Mouse (Mus musculus): ENCODE measurements around the gene Fut2.

Fut2 gene

GRCm38 (mm10) chr7:45666161-45666560, at the start of gene Fut2:
TSS of gene Fut2 (minus strand) at chr7:45666394.
- CTCF ChIA-PET: interaction anchor here (0.9 kb wide), 1 partner anchor 15 kb away, joined by 3 read pairs; no protein-coding TSS in a partner anchor

- CTCF ChIA-PET: interaction anchor here (0.7 kb wide), 1 partner anchor 204 kb away, joined by 3 read pairs; no protein-coding TSS in a partner anchor
Observed at GRCm38 (mm10) chr7:45715090-45715708, 49.0 kb upstream of the Fut2 start, which contains the start of gene Rpl18. TSS of gene Rpl18 (plus strand) at chr7:45715457.

DNA sequence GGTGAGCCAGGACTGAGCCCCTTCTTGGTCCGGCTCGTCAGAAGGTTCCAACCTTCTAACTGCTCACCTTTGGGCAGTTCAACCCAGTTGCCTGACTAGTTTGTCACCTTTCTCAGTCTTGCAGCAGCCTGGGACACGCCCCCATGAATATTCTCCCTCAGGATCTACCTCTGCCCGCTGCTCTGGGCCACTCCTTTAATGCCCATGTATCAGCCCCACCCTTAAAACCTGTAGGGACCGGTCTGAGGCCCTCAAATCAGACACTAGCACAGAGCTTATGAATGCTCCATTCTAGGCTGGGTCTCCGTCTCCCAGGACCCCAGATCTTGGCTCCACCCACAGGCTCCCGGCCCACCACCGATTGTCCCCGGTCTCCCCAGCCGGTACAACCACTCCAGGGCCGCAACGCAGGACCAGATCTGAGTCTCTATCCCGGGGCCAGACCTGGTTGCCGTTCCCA, 48.5 kb upstream of the Fut2 start:
- CTCF ChIA-PET: interaction anchor here (0.7 to 0.9 kb wide), 2 partner anchors 9 to 204 kb away, joined by 3 read pairs; partner anchors contain the start of gene Dbp

- CTCF ChIA-PET: interaction anchor here (0.9 kb wide), 1 partner anchor 9 kb away, joined by 3 read pairs; the partner anchor contains the start of gene Dbp
Observed at GRCm38 (mm10) chr7:45713881-45714520, 47.8 kb upstream of the Fut2 start.

DNA sequence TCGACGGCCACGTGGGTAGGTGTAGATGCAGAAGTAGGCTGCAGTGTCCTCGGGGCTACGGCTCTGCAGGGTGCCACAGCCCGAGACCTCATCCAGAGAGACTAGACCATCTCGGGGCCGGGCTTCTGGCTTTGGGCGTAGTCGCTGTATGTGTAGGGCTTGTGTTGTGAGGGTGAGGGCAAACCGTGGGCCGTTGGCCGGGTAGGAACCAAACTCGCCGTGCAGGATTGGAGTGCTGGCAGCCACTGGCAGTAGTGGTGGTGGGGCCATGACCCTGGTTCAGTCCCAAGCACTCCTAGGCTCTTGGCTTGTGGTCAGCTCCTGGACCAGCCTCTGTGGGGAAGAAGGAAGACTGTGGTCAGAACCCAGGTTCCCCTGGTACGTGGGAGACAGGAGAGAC, 47.2 kb upstream of the Fut2 start:
- CTCF ChIA-PET: no interaction called here

DNA sequence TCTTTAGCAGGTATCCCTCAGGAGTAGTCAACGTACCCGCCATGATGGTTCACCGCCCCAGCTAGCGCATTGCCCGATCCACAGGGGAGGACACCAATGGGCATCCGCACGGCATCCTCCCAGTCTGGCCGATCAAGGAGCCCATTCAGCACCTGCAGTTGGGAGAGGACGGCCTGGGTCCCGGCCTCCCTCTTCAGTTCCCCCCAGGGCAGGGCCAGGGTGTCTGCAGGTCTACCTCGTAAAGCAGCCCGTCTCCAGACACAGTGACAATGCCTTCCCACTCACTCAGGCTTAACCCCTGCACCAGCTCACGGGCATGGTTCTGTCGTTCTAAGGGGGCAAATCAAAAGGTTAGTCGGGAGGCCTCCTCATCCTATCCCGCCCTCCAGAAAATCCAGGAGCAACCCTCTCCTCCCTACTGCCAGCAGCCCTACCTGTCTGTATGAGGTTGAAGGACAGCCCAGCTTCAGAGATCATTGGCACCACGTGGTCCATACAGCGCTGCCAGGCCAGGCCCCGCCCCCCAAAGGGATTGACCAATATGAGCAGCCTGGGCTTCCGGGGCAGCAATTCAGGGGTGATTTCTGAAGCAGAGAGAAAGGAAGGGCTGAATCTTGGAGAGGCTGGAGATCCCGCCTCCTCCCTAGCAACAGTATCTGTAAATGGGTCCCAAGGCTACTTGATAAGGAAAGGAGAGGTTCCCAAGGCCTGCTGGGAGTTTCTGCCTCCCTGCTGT, 46.0 kb upstream of the Fut2 start:
- CTCF ChIA-PET: interaction anchor here (0.6 kb wide), 1 partner anchor 64 kb away, joined by 6 read pairs; no protein-coding TSS in a partner anchor

- CTCF ChIA-PET: no interaction called here
Observed at GRCm38 (mm10) chr7:45711316-45712021, 45.3 kb upstream of the Fut2 start.

GRCm38 (mm10) chr7:45710477-45711191, 44.4 kb upstream of the Fut2 start:
- CTCF ChIA-PET: no interaction called here

GRCm38 (mm10) chr7:45709677-45710355, 43.6 kb upstream of the Fut2 start:
- CTCF ChIA-PET: no interaction called here

DNA sequence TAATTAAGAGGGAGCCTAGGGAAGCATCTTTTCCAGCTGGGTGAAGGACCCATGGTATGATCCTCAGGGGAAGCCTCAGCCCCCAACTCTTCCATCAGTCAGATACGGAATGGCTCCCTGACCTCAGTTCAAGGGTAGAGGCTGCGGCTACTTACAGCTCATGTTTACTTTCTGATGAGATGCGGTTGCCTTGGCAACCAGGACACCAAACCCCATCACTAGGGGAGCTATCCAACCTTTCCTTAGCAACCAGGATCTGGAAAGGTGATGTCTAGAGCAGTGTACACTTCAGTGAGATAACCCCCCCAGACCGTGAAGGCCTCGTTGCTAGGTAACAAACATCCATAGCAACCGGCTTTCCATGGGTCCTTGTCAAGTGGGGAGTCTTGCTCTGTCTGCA, 42.8 kb upstream of the Fut2 start:
- CTCF ChIA-PET: interaction anchor here (1.0 to 1.8 kb wide), 2 partner anchors 8 to 26 kb away, joined by 3 to 8 read pairs; partner anchors contain the start of gene Sphk2

GRCm38 (mm10) chr7:45708221-45708761, 42.1 kb upstream of the Fut2 start:
- CTCF ChIA-PET: interaction anchor here (0.6 to 1.8 kb wide), 4 partner anchors 9 to 115 kb away, joined by 3 to 8 read pairs (median 7); partner anchors contain the start of gene Sphk2

DNA sequence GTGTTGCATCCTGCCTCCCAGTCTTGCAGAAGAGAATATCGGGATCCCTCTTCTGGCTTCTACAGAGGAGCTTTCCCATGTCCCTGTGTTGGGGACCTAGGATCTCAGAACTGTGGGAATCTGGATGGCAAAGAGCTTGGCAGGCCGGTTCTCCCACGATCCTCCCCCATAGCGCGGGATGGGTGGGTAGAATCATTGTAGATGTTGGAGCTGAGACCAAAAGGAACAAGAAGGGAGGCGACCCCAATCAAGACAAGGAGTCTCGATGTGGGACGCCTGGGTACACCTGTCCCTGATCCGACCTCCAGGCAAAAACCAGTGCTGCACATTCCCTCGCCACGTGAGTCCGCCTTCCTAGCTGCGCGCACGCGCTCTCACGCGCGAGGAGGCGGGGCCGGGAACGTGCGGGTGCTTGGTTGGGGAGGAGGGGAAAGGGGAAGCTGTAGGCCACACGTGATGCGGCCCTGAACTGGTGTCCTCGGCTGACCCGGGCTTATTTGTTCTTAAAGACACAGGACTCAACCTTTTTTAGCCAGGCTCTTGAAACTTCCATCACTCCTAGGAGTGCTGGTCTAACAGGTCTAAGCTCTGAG, 41.3 kb upstream of the Fut2 start:
- CTCF ChIA-PET: interaction anchor here (0.6 to 1.8 kb wide), 2 partner anchors 10 to 114 kb away, joined by 6 to 8 read pairs; partner anchors contain the start of gene Sphk2

- CTCF ChIA-PET: no interaction called here
Observed at GRCm38 (mm10) chr7:45706721-45707241, 40.6 kb upstream of the Fut2 start.

DNA sequence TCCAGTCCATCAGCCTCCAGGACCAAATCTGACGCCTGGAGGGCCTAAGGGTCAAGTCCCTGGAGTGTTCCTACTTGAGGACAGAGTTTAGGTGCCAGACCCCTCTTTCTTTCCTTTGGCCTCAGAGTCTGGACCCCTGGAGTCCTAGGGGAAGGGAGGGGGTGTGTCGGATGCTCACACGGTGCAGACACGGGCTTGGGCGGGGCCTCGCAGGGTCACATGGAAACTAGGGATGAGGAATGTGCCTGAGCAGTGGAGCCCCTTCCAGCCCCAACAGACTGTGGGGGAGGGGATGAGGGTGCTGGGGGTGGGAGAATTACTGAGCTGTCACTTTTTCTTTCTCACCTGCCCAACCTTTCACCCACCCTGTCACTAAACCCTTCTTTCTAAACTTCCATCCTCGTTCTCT, 39.7 kb upstream of the Fut2 start:
- CTCF ChIA-PET: interaction anchor here (1.1 kb wide), 1 partner anchor 8 kb away, joined by 3 read pairs; no protein-coding TSS in a partner anchor

- CTCF ChIA-PET: interaction anchor here (1.1 kb wide), 1 partner anchor 9 kb away, joined by 3 read pairs; no protein-coding TSS in a partner anchor
Observed at GRCm38 (mm10) chr7:45705443-45705864, 39.3 kb upstream of the Fut2 start.

DNA sequence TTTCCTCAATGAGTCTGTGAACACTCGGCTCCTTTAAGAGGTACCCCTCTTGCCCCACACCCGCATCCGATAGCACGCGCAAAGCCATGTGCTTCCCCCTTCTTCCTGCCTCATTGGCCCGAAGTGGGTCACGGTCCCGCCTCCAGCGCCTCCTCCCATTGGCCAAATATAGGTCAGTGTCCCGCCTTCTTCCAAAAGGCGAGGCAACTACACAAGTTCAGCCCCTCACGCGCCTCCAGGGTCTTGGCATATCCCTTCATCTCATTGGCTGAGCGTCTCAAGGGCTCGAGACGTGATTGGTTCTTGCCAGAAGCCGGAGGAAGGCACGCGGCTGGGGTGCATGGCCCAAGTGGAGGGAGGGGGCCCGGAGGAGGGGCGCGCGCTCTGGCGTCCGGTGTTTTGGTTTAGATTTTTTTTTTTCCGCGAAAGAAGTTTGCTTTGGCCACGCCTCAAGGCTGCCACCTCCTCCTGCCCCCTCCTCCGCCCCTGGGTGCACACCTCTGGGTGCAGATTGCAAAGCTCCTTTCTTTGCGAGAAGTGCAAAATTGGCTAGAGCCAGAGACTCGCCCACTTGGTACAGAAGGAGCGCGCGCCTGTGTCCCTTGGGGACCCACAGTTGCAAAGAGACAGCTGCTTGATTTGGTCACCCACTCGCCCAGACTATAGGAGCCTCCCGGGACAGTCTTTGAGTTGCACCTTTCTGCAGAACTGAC, 38.7 kb upstream of the Fut2 start, which contains the start of gene Dbp:
Dbp (plus strand) TSS at position 359 of the 713 bp plus-strand sequence.
- CTCF ChIA-PET: interaction anchor here (0.6 to 1.4 kb wide), 4 partner anchors 9 to 688 kb away, joined by 3 to 4 read pairs (median 3); partner anchors contain the start of genes Ntn5, Scaf1 and Sphk2

- CTCF ChIA-PET: interaction anchor here (1.1 to 1.4 kb wide), 2 partner anchors 13 to 21 kb away, joined by 3 to 4 read pairs; partner anchors contain the start of genes Ntn5 and Sphk2
Observed at GRCm38 (mm10) chr7:45704046-45704559, 37.9 kb upstream of the Fut2 start.
